Mouse (Mus musculus) lung, postnatal 25 days (tissue): ENCODE data around the gene Gm20388.
"Not testable (repeated sequence)": the region's sequence is repeated elsewhere in the genome, so short reads cannot be mapped to it uniquely, and the experiment has no call there.

ENCODE experiments used
- DNase-seq: peaks from one replicate; pipeline ENCODE4 v3.0.0; 2022; ENCODE audit warnings: low spot score

The Gm20388 gene

GRCm38 (mm10) chr8:123564221-123564620 is 3653.6 kb downstream of the Gm20388 start:
- DNase-seq, result not testable (repeated sequence)

DNA sequence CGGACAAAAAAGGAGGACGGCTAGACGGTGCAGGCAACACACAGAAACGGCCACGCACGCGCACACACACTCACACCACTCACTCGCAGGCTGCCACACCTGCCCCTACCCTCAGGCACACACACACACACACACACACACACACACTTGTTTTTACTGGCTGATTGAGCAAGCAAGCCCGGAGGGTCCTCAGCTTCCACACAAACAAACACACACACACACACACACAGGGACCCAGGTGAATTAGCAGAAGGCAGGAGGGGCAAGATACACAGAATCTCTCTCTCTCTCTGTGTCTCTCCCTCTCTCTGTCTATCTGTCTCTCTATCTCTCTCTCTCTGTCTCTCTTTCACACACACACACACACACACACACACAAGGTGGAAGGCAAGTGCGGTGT is 3664.7 kb downstream of the Gm20388 start:
- DNase-seq, result not testable (repeated sequence)

GRCm38 (mm10) chr8:123600666-123601172 is 3690.1 kb downstream of the Gm20388 start:
- DNase-seq, result not testable (repeated sequence)

- DNase-seq, result not testable (repeated sequence)
Observed at GRCm38 (mm10) chr8:123601457-123601856, 3690.8 kb downstream of the Gm20388 start.

DNA sequence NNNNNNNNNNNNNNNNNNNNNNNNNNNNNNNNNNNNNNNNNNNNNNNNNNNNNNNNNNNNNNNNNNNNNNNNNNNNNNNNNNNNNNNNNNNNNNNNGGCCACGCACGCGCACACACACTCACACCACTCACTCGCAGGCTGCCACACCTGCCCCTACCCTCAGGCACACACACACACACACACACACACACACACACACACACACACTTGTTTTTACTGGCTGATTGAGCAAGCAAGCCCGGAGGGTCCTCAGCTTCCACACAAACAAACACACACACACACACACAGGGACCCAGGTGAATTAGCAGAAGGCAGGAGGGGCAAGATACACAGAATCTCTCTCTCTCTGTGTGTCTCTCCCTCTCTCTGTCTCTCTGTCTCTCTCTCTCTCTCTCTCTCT is 3702.0 kb downstream of the Gm20388 start:
- not testable (repeated sequence) for DNase-seq

DNA sequence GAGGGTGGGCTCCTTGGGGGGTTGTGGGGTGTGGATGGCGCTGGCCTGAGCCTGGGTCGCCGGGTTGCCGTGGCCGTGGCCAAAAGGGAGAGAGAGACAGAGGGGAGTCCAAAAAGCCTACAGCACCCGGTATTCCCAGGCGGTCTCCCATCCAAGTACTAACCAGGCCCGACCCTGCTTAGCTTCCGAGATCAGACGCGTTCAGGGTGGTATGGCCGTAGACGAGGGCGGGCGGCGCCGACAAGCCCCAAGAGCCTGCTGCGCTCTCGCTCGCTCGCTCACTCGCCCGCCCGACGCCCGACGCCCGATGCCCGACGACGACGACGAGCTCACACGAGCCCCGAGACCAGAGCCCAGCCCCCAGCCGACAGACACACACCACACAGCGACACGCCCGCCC is 3712.9 kb downstream of the Gm20388 start:
- not testable (repeated sequence) for DNase-seq

DNA sequence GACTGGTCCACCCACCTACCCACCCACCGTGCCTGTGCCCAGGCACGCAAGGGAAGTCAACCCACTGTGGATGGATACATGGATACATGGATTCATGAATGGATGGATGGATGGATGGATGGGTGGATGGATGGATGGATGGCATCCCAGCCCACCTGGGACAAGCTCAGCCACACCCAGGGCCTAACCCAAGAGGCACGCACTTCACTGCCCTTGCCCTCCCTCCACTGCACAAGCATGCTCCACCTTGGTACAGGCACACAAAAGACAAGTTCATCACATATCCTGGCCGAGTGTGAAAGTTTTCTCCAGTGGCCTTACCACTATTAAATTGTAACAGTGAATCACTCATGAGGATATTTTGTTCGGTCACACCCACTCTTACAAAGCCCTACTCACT is 3713.6 kb downstream of the Gm20388 start:
- no peak for DNase-seq

DNA sequence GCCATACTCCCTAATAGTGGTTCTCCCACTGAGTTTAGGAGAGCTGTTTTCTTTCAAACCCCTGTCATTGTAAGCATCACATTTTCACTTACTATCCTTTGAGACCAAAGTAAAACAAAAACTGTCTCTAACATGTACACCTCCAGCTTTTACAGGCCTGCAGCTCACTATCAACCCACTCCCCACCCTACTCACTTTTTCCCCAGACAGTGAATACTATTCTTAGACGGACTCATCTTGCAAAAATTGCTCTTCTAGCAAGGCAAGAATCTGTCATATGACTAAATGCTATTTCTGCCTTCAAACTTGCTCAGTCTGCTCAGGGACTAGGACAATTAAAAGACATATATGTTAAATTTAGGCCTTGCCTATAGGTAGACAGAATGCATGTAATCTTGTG is 3714.1 kb downstream of the Gm20388 start:
- no peak for DNase-seq

DNA sequence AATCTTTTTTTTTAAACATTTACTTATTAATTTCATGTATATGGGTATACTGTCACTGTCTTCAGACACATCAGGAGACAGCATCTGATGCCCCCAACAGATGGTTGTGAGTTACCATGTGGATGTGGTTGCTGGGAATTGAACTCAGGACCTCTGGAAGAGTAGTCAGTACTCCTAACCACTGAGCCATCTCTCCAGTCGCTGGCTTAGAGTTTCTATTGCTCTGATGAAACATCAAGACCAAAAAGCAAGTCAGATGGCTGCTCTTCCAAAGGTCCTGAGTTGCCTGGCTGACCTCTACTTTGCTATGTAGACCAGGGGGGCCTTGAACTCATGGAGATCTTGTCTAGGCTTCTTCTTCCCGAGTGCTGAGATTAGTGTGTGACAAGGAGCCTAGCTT is 3715.1 kb downstream of the Gm20388 start:
- no peak for DNase-seq

- DNase-seq, result no peak
Observed at GRCm38 (mm10) chr8:123627410-123628147, 3716.9 kb downstream of the Gm20388 start.

- peak; percentile 63 for DNase-seq
Observed at GRCm38 (mm10) chr8:123628253-123628967, 3717.8 kb downstream of the Gm20388 start.

GRCm38 (mm10) chr8:123628968-123629755 is 3718.5 kb downstream of the Gm20388 start:
- DNase-seq, result peak; percentile 66

- DNase-seq, result no peak
Observed at GRCm38 (mm10) chr8:123630058-123630457, 3719.4 kb downstream of the Gm20388 start.

DNA sequence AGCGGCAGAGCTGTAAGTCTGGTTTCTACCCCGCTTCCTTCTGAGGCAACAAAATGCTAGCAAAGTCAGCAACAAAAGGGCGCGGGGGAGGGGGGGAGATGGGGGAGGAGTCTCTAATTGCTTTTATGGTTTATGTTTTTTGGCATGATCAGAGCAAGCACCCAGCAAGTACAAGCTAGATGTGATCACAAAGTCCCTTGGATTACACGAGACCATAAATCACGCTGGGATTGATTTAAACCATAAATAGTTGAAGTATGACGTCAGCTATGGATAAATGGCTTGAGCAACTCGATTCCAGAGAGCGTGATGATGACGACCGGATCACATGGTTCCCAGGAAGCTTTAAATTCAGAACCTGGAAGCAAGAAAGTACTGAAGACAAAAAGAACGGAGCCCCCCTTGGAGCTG is 3720.2 kb downstream of the Gm20388 start:
- no peak for DNase-seq

GRCm38 (mm10) chr8:123631746-123632145 is 3721.1 kb downstream of the Gm20388 start:
- not testable (repeated sequence) for DNase-seq

- no peak for DNase-seq
Observed at GRCm38 (mm10) chr8:123632257-123632656, 3721.6 kb downstream of the Gm20388 start.

- DNase-seq, result no peak
Observed at GRCm38 (mm10) chr8:123633801-123634200, 3723.2 kb downstream of the Gm20388 start.

DNA sequence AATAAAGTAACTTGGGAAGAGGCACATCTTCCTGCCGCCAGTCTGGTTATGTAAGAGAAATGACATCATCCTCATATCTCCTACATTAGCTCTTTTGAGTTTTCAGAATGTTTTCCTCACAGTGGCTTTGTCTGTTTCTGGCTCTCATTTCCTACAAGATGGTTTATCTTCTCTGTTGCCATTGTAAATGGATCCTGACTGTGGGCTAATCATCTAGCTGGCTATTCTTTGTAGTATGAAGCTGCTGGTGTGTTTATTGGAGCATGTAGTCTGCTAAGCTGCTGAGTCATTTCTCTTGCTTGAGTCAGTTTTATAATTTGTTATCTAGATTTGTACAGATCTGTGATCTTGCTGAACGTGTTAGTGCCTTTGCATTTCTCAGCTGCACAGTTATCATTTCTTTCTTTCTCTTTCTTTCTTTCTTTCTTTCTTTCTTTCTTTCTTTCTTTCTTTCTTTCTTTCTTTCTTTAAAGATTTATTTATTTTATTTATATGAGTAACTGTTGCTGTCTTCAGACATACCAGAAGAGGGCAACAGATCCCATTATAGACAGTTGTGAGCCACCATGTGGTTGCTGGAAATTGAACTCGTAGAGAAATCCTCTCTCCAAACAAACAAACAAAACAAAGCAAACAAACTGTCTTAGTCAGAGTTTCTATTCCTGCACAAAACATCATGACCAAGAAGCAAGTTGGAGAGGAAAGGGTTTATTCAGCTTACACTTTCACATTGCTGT is 3723.9 kb downstream of the Gm20388 start:
- no peak for DNase-seq

GRCm38 (mm10) chr8:123635671-123636070 is 3725.0 kb downstream of the Gm20388 start:
- no peak for DNase-seq

GRCm38 (mm10) chr8:123643330-123644051 is 3732.8 kb downstream of the Gm20388 start:
- DNase-seq, result peak; percentile 69

DNA sequence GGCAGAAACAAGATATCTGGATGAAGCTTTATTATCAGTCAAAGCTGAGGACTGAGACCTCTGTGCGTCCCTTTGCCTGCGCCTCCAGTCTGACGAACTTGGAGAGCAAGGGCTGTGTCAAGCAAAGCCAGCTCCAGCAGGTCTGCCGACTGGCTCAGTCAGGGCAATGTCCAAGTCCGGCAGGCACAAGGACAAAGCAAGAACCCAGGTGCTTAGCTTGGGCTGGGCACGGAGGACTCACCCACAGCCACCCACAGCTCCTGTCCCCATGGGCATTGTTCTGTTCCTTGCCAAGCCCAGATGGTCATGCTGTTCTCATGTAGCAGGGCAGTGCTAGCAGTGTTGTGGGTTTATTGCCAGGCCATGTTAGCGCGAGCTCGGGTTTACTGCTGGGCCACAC is 3734.6 kb downstream of the Gm20388 start:
- no peak for DNase-seq
